Mouse (Mus musculus) lung, postnatal 25 days (tissue): ENCODE results near the gene Donson.

ENCODE experiments used
- DNase-seq: peaks from one replicate; pipeline ENCODE4 v3.0.0; 2022; ENCODE audit warnings: low spot score

Gene Donson

GRCm38 (mm10) chr16:91688619-91689334, at the start of gene Donson:
TSS of gene Donson (minus strand) at chr16:91688770.
- DNase-seq = peak; percentile 94

DNA sequence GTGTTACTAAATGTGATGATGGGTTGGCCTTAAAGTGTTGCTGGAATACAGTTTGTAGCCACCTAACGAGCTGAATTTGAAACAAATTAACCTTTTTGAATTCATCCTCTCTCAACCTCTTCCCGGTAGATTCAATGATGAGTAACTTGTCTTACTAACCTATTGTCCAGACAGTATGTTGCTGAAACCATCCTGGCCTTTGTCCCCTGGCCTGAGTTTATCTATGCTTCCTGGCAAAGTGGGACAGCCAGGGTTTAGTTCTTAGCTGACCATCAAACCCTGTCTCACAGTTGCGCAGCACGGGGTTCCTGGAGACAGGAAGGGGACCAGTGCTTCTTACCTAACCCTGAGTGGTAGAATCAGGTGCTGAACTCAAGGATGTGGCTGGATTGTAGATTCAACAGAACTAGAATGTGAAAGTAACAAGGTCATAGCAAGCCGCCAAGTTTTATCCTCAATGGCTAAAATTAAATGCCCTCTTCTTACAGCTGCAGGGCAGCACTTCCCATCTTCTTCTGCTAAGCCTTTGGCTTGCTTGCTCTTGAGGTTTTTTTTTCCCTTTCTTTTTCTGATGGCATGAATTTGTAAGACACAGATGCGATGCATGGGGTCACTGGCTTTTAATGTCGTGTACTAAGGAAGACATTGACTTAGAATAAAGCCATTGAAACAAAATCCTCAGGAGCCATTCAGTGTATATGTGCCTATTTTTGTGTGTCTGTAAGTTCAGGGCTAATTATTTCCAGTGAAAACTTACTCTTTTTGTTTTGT, 47.7 kb upstream of the Donson start:
- no peak for DNase-seq

- no peak for DNase-seq
Measured at GRCm38 (mm10) chr16:91734771-91735170, 46.2 kb upstream of the Donson start.

GRCm38 (mm10) chr16:91732816-91733215, 44.2 kb upstream of the Donson start:
- no peak for DNase-seq

GRCm38 (mm10) chr16:91730446-91730845, 41.9 kb upstream of the Donson start:
- DNase-seq = no peak

DNA sequence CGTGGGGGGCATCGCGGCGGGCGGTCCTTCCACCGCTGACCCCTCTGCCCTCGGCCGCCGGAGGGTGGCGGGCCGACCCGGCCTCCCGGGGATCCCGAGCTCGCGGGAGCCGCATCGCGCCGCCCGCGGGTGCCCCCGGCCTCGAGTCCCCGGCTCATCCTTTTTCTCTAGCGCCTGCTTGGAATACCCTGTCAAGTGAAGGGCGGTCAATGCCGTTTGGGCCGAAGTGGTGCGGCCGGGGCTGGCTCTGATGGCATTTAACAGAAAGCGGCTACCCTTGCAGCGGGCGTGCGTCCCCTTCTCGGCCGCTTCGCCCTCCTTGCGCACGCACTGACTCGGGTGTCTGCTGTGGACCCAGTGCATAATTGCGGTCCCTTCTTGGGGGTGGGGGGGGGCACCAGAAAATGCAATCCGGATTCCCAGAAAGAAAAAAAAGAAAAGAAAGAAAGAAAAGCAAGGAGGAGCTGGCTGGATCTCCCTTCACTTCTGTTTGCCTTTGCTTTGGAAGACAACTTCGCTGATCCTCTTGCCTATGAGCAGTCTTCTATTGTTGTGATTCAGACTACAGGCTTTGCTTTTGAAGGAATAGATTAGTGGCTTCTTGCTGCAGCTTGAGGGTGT, 41.4 kb upstream of the Donson start:
- DNase-seq = no peak

GRCm38 (mm10) chr16:91729066-91729482, 40.5 kb upstream of the Donson start, which contains the start of gene Itsn1:
TSS of gene Itsn1 (plus strand) at chr16:91729281.
- peak; percentile 99 for DNase-seq

DNA sequence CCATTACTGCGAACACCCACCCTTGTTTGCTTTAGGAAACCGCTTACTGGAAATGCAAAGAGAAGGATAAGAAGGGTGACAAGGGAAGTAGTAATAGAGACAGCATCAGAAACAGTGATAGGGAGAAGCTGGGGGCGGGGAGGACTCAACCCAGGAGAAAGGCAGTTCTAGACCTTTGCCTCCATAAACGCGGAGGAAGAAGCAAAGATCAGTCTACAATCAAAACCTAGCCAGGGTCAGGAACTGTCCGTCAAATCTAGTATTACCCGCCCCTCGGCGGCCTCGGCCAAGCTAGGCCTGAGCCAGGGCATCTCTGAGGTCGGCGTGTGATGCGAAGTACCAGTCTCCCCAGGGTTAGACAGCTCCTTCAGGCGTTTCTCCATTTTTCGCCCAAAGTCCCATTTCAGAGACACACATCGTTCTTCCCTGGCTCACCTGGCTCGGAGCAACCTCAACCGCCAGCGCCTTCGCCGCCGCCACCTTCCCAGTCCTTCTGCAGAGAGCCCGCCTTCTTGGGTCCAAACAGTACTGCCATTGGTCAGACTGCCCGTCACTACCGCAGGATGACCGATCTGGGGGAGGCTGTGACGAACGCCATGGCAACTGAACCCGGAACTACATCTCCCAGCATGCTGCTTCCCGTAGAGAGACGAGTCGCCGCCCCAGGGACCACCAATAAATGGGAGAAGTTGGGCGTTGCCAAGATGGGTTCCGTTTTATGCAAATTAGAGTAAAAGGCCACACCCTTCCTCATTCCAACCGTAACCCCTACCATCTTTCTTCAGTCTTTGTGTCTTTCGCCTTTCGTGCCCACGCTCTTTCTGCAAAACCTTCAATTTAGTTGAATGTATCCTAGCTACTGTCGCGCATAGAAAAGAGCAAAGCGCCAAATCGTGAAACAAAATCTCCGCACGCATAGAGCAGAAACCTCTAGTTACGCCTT, 39.8 kb upstream of the Donson start, which contains the start of gene Cryzl1:
Gene Cryzl1 (minus strand): TSS at position 853 of the 943 bp plus-strand sequence.
- peak; percentile 100 for DNase-seq

- DNase-seq = peak; percentile 64
Measured at GRCm38 (mm10) chr16:91727433-91727832, 38.9 kb upstream of the Donson start.

DNA sequence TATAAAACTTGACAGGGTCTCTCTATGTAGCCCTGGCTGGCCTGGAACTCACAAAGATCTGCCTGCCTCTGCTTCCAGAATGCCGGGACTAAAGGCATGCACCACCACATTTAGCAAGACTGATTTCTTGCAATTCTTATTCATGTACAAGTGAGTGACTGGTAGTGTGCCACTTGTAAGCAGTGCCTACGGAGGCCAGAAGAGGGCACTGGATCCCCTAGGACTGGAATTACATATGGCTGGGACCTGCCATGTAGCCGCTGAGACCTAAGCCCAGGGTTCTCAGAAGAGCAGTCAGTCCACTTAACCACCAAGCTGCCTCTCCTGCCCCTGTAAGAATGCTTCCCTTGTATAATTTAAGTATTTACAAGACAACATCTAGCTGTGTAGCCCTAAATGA, 35.7 kb upstream of the Donson start:
- DNase-seq = peak; percentile 69

GRCm38 (mm10) chr16:91717399-91717798, 28.8 kb upstream of the Donson start:
- no peak for DNase-seq

- DNase-seq = no peak
Measured at GRCm38 (mm10) chr16:91716927-91717349, 28.4 kb upstream of the Donson start.

DNA sequence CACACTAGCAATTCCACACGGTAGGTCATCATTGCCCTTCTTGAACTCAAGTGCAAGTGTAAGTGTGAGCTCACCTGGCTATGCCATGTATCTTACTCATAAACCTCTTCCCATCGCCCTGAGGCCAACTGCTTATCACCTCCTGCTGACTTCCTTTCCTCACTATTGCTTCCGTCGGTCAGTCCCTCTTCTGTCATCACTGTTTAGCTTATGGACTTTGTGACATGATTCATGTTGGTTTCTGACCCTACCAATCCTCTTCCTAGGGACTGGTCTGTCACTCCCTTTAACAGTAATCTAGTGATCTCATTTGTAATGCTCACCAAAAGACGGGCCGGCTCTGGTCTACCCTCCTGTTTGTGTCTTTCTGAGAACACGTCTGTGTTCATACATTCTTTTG, 21.7 kb upstream of the Donson start:
- no peak for DNase-seq

- no peak for DNase-seq
Measured at GRCm38 (mm10) chr16:91704603-91705340, 16.2 kb upstream of the Donson start.

- DNase-seq = no peak
Measured at GRCm38 (mm10) chr16:91702771-91703188, 14.2 kb upstream of the Donson start.

DNA sequence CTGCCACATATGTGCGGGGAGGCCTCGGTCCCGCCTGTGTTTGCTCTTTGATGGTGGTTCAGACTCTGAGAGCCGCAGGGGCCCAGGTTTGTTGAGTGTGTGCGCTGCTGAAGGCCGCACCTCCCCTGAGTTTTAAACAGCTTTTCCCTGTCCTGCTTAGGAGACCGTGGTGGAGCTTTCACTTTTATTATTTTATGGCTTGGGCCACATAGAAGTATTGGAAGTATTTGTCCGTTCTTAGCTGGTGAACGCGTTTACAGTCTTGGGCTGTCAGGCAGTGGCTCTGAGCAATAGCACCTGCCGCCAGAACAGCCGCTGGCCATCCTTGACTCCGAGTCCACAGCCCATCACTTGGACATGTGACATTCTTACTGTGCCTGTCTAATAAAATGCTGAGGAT, 13.3 kb upstream of the Donson start:
- peak; percentile 35 for DNase-seq

DNA sequence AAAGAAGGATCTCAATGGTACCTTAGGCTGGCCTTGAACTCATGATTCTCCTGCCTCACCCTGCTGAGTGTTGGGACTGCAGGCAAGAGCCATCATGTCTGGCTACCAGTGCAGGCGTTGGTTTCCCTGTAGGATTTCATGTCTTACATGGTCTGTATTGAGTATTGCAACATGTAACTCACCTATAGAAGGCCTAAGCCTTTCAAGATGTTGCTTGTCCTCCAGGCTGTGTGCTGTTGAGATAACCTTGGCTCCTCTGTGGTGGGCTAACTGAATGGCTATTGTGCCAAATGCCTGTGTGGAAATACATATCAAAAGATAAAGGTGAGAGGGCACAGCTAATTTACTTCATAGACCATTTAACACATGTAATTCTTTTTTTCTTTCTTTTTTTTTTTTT, 10.4 kb upstream of the Donson start:
- no peak for DNase-seq

GRCm38 (mm10) chr16:91695108-91695755, 6.7 kb upstream of the Donson start:
- DNase-seq = no peak

- DNase-seq = peak; percentile 66
Measured at GRCm38 (mm10) chr16:91694455-91695084, 6.0 kb upstream of the Donson start.

- DNase-seq = no peak
Measured at GRCm38 (mm10) chr16:91689791-91690190, 1.2 kb upstream of the Donson start.
